Mouse (Mus musculus) intestine, embryonic 14.5 days (tissue): ENCODE measurements around the gene Ift20. TPM values are rescaled to one million over a fixed set of nuclear protein-coding genes. Genes with fewer than 3 reads are reported as not detected.

Experiments used
- ATAC-seq: fragments of 200-750 bp; cut with Nextera tagmentation; replicated peaks from 2 replicates; pipeline ENCODE4 v1.8.0; 2017; ENCODE audit warnings: low read depth, moderate number of reproducible peaks, moderate TSS enrichment, moderate library complexity; ENCODE audit not compliant: low FRiP score, low TSS enrichment
- DNase-seq: peaks from one replicate; pipeline ENCODE4 v3.0.0-alpha.2; 2018; ENCODE audit warnings: low spot score
- H3K27ac ChIP-seq: fragments of 300-500 bp; sonication (generic); 2 replicates; pipeline ENCODE4 v1.5.1; 2014; ENCODE audit warnings: low read depth, mild to moderate bottlenecking, control low read depth
- H3K27me3 ChIP-seq: fragments of 300-500 bp; sonication (generic); replicated peaks from 2 replicates; pipeline ENCODE4 v1.6.1; 2014; ENCODE audit warnings: low read length, control low read depth; ENCODE audit not compliant: control insufficient read depth, insufficient read depth
- H3K36me3 ChIP-seq: fragments of 300-500 bp; sonication (generic); 2 replicates; pipeline ENCODE4 v1.6.1; 2014; ENCODE audit warnings: low read length, control low read depth; ENCODE audit not compliant: control insufficient read depth, insufficient read depth
- H3K4me1 ChIP-seq: fragments of 300-500 bp; sonication (generic); replicated peaks from 2 replicates; pipeline ENCODE4 v1.6.1; 2014; ENCODE audit warnings: low read length, control low read depth, mixed read lengths; ENCODE audit not compliant: control insufficient read depth, insufficient read depth
- H3K4me2 ChIP-seq: fragments of 300-500 bp; sonication (generic); 2 replicates; pipeline ENCODE4 v1.6.1; 2014; ENCODE audit warnings: low read length
- H3K4me3 ChIP-seq: fragments of 300-500 bp; sonication (generic); 2 replicates; pipeline ENCODE4 v1.5.1; 2014; ENCODE audit warnings: low read depth, low read length, control low read depth, mixed read lengths
- H3K9ac ChIP-seq: fragments of 300-500 bp; sonication (generic); 2 replicates; pipeline ENCODE4 v1.6.1; 2014; ENCODE audit warnings: mild to moderate bottlenecking, low read length
- H3K9me3 ChIP-seq: fragments of 300-500 bp; sonication (generic); 2 replicates; pipeline ENCODE4 v1.6.1; 2016; ENCODE audit warnings: low read length, control low read depth; ENCODE audit not compliant: control insufficient read depth
- WGBS: fragments of 180-500 bp; shearing (Covaris S2); extraction: QIAGEN DNeasy Blood & Tissue Kit; methylation state at CpG from one replicate; pipeline ENCODE4 v1.1.7; 2014; 5-methylcytosine and 5-hydroxymethylcytosine counted together
- polyA plus RNA-seq: library from polyadenylated mRNA; unstranded; fragments of >200 nt; fragmentation: Nextera tagmentation; extraction: Ambion mirVana; gene quantifications from 2 replicates; pipeline ENCODE4 v1.2.1, GENCODE M21; 2014

The Ift20 gene
- 117 and 123 TPM in 2 replicates for polyA plus RNA-seq

- no peaks in the 10 kb centered on the region for H3K9me3 ChIP-seq
- peaks cover 22% of the 10 kb centered on the region for H3K4me1 ChIP-seq
- WGBS: under 1% methylated on average over 52 of the region's 52 CpGs
- peak within 1 kb of the TSS; percentile 90 for H3K4me2 ChIP-seq
- H3K27ac ChIP-seq: peak within 1 kb of the TSS; percentile 79
- peak within 1 kb of the TSS; percentile 88 for H3K9ac ChIP-seq
- H3K4me3 ChIP-seq: peak within 1 kb of the TSS; percentile 79
- peaks cover 30% of the 10 kb centered on the region for H3K36me3 ChIP-seq
- DNase-seq (peak; percentile 95), ATAC-seq (peak; percentile 95)
- no peaks in the 10 kb centered on the region for H3K27me3 ChIP-seq
Observed at GRCm38 (mm10) chr11:78536080-78536689, at the start of gene Ift20, which contains the start of gene Tnfaip1. TSS of gene Ift20 (plus strand) at chr11:78536361. TSS of gene Tnfaip1 (minus strand) at chr11:78536332.

- Histone ChIP-seq H3K9me3 (no peaks in the 10 kb centered on the region), H3K4me2 (no peak overlapping the region), H3K4me1 (no peaks in the 10 kb centered on the region), H3K27ac (no peak overlapping the region), H3K27me3 (peaks cover 59% of the 10 kb centered on the region), H3K4me3 (no peak overlapping the region), H3K36me3 (no peaks in the 10 kb centered on the region), H3K9ac (no peak overlapping the region)
- peak; percentile 93 for DNase-seq
- 0 out of 2 replicates have a peak, but pooled peaks have one; percentile 21 for ATAC-seq
- 5% methylated on average over 8 of the region's 8 CpGs for WGBS
Observed at GRCm38 (mm10) chr11:78488168-78488567, 48.0 kb upstream of the Ift20 start.

GRCm38 (mm10) chr11:78490781-78491241 is 45.4 kb upstream of the Ift20 start:
- H3K4me1 ChIP-seq: no peaks in the 10 kb centered on the region
- H3K9ac ChIP-seq: no peak overlapping the region
- 0 out of 2 replicates have a peak, but pooled peaks have one; percentile 66 for ATAC-seq
- H3K27me3 ChIP-seq: peaks cover 67% of the 10 kb centered on the region
- H3K36me3 ChIP-seq: no peaks in the 10 kb centered on the region
- H3K4me3 ChIP-seq: peak overlapping the region; percentile 18
- peak; percentile 61 for DNase-seq
- H3K27ac ChIP-seq: no peak overlapping the region
- 12% methylated on average over 48 of the region's 48 CpGs for WGBS
- H3K9me3 ChIP-seq: no peaks in the 10 kb centered on the region
- peak overlapping the region; percentile 42 for H3K4me2 ChIP-seq

GRCm38 (mm10) chr11:78495904-78496303 is 40.3 kb upstream of the Ift20 start:
- WGBS: 6% methylated on average over 6 of the region's 6 CpGs
- Histone ChIP-seq H3K4me1 (peaks cover 6% of the 10 kb centered on the region; the same call in 1 of the 2 replicates), H3K27ac (no peak overlapping the region), H3K9ac (no peak overlapping the region), H3K36me3 (no peaks in the 10 kb centered on the region), H3K27me3 (peaks cover 43% of the 10 kb centered on the region), H3K4me2 (no peak overlapping the region), H3K4me3 (no peak overlapping the region), H3K9me3 (no peaks in the 10 kb centered on the region)
- DNase-seq (peak; percentile 80), ATAC-seq (no peak)

- peak overlapping the region; percentile 48 for H3K4me3 ChIP-seq
- DNase-seq: peak; percentile 58
- H3K27me3 ChIP-seq: peaks cover 31% of the 10 kb centered on the region
- no peaks in the 10 kb centered on the region for H3K36me3 ChIP-seq
- H3K4me2 ChIP-seq: peak overlapping the region; percentile 95
- H3K4me1 ChIP-seq: peaks cover 6% of the 10 kb centered on the region; the same call in 1 of the 2 replicates
- under 1% methylated on average over 44 of the region's 44 CpGs for WGBS
- no peaks in the 10 kb centered on the region for H3K9me3 ChIP-seq
- peak; percentile 33 for ATAC-seq
- H3K27ac ChIP-seq: no peak overlapping the region
- peak overlapping the region; percentile 41 for H3K9ac ChIP-seq
Observed at GRCm38 (mm10) chr11:78497071-78497541, 39.1 kb upstream of the Ift20 start.

GRCm38 (mm10) chr11:78497544-78498522 is 38.3 kb upstream of the Ift20 start, which contains the start of gene Sarm1:
TSS of gene Sarm1 (minus strand) at chr11:78497754.
- Histone ChIP-seq H3K9me3 (no peaks in the 10 kb centered on the region), H3K4me1 (peaks cover 6% of the 10 kb centered on the region; the same call in 1 of the 2 replicates), H3K9ac (peak within 1 kb of the TSS; percentile 41), H3K27me3 (peaks cover 30% of the 10 kb centered on the region), H3K27ac (no peak within 1 kb of the TSS; the same call in 1 of the 2 replicates), H3K36me3 (no peaks in the 10 kb centered on the region), H3K4me2 (peak within 1 kb of the TSS; percentile 95), H3K4me3 (peak within 1 kb of the TSS; percentile 48)
- ATAC-seq: peak; percentile 94
- peak; percentile 94 for DNase-seq
- 3% methylated on average over 36 of the region's 36 CpGs for WGBS

GRCm38 (mm10) chr11:78499004-78499403 is 37.2 kb upstream of the Ift20 start, which contains the start of gene Vtn:
TSS of gene Vtn (plus strand) at chr11:78499091.
- DNase-seq (no peak), ATAC-seq (no peak)
- peaks cover 30% of the 10 kb centered on the region for H3K27me3 ChIP-seq
- no peaks in the 10 kb centered on the region for H3K36me3 ChIP-seq
- H3K27ac ChIP-seq: no peak within 1 kb of the TSS; the same call in 1 of the 2 replicates
- 0 out of 2 replicates have a peak within 1 kb of the TSS, but pooled peaks have one; percentile 11 for H3K9ac ChIP-seq
- H3K4me3 ChIP-seq: peak within 1 kb of the TSS; percentile 48
- H3K4me1 ChIP-seq: peaks cover 6% of the 10 kb centered on the region; the same call in 1 of the 2 replicates
- no peaks in the 10 kb centered on the region for H3K9me3 ChIP-seq
- 54% methylated on average over 7 of the region's 7 CpGs for WGBS
- H3K4me2 ChIP-seq: peak within 1 kb of the TSS; percentile 95

GRCm38 (mm10) chr11:78499543-78499942 is 36.6 kb upstream of the Ift20 start:
- H3K9ac ChIP-seq: no peak overlapping the region
- H3K4me1 ChIP-seq: peaks cover 6% of the 10 kb centered on the region; the same call in 1 of the 2 replicates
- H3K36me3 ChIP-seq: no peaks in the 10 kb centered on the region
- ATAC-seq (no peak), DNase-seq (no peak)
- no peak overlapping the region for H3K4me2 ChIP-seq
- H3K9me3 ChIP-seq: no peaks in the 10 kb centered on the region
- H3K4me3 ChIP-seq: no peak overlapping the region
- WGBS: 50% methylated on average over 16 of the region's 16 CpGs
- H3K27me3 ChIP-seq: peaks cover 26% of the 10 kb centered on the region
- H3K27ac ChIP-seq: no peak overlapping the region
